Mouse (Mus musculus): ENCODE data around the gene Wdr35. TPM values are rescaled to one million over a fixed set of nuclear protein-coding genes. Genes with fewer than 3 reads are reported as not detected.

Gene Wdr35
- polyA plus RNA-seq, 1 experiment from 2014 or later: 22.4 TPM

DNA sequence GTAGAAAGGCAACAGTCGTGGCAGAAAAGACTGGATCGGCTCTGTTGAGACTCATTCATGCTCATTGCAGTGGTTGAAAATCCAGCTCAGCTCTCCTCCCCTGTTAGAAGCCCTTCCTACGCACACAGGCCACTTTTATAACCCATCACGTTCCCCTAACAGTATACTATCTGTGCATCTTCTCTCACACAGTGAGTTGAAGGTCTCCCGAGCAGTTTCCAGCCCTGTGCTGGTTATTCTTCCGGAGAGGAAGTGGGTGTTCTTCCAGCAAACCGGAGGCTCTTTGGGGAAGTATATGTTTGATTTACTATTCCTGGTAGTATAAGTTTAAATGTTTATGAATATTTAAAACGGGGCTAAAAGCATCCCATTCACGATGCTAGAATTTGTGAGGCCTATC, 26.5 kb upstream of the Wdr35 start:
- 50% methylated on average over 9 of the region's 9 CpGs for WGBS
- no peaks in the 10 kb centered on the region for H3K36me3 ChIP-seq
- peaks cover 10% of the 10 kb centered on the region for H3K4me1 ChIP-seq
- no peak overlapping the region for H3K27ac ChIP-seq (replicated peaks)
- ATAC-seq (ENCODE audit: insufficient number of reproducible peaks, low FRiP score, low TSS enrichment, low read depth): no peak
- H3K4me3 ChIP-seq (replicated peaks): peak overlapping the region; percentile 44
- peak overlapping the region; percentile 92; the same call in 1 of the 2 replicates for H3K4me2 ChIP-seq (replicated peaks)
- no peak overlapping the region for H3K9ac ChIP-seq
- no peaks in the 10 kb centered on the region for H3K27me3 ChIP-seq
- H3K9me3 ChIP-seq (replicated peaks): no peaks in the 10 kb centered on the region

DNA sequence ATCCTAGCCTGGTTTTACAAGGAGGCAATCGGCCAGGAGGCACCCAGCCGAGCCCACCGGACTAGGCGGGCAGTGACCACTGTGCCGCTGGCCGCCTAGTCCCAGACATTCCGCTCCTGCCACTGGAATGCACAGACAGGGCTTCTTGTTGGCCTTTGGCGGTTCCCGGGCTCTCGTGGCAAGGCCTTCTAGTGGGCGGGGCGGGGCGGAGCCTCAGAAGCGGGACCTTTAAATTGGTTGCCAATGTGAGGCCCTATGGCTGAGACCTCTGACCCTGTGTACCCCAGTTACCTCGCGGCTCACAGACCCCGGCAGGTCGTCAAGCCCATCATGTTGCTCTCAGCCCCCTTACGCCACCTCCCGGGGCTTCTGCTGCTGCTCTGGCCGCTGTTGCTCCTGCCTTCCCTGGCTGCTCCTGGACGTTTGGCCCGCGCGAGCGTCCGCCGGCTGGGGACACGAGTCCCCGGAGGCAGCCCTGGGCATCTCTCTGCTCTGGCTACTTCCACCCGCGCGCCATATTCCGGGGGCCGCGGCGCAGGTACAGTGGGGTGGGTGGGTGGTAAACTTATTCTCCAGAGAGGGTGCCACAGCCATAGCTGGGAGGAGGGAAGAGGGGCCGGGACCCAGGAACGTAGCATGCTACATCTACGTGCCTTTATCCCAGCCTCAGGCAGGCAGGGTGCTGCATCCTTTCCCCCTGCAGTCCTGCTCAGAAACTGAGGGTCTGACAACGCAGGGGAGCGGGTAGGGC, 25.8 kb upstream of the Wdr35 start, which contains the start of gene Matn3:
TSS of gene Matn3 (plus strand) at position 216 of the 751 bp plus-strand sequence.
- Histone ChIP-seq H3K4me2 (replicated peaks) (peak within 1 kb of the TSS; percentile 92), H3K9ac (peak within 1 kb of the TSS; percentile 26), H3K27ac (replicated peaks) (0 out of 2 replicates have a peak within 1 kb of the TSS, but pooled peaks have one; percentile 22), H3K9me3 (replicated peaks) (no peaks in the 10 kb centered on the region), H3K4me3 (replicated peaks) (peak within 1 kb of the TSS; percentile 44), H3K27me3 (no peaks in the 10 kb centered on the region), H3K4me1 (peaks cover 10% of the 10 kb centered on the region), H3K36me3 (no peaks in the 10 kb centered on the region)
- 1% methylated on average over 42 of the region's 42 CpGs for WGBS
- ATAC-seq (ENCODE audit: insufficient number of reproducible peaks, low FRiP score, low TSS enrichment, low read depth): peak; percentile 80

DNA sequence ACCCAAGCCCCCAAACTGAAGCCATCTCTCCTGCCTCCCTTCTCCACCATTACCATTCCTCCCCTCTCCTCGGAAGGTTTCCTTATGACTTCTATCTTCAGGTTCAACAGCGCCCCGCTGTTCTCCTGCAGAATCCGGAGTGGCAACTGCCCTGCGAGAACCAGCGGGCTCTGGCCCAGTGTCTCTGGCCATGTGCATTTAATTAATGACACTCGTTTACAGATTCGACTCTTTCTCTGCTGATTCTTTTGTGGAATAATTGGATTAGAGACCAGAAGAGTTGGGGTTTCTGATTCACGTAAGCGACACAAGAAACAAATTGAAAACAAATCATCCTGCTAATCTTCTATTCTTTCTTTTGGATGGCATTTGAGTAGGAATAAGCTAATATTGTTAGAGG, 20.6 kb upstream of the Wdr35 start:
- no peaks in the 10 kb centered on the region for H3K9me3 ChIP-seq (replicated peaks)
- 41% methylated on average over 10 of the region's 10 CpGs for WGBS
- H3K36me3 ChIP-seq: no peaks in the 10 kb centered on the region
- ATAC-seq (ENCODE audit: insufficient number of reproducible peaks, low FRiP score, low TSS enrichment, low read depth): no peak
- H3K27ac ChIP-seq (replicated peaks): no peak overlapping the region
- no peaks in the 10 kb centered on the region for H3K27me3 ChIP-seq
- no peak overlapping the region for H3K9ac ChIP-seq
- H3K4me2 ChIP-seq (replicated peaks): no peak overlapping the region
- H3K4me3 ChIP-seq (replicated peaks): no peak overlapping the region
- H3K4me1 ChIP-seq: peaks cover 3% of the 10 kb centered on the region

GRCm38 (mm10) chr12:8954161-8954561, 19.5 kb upstream of the Wdr35 start:
- H3K4me3 ChIP-seq (replicated peaks): no peak overlapping the region
- H3K4me1 ChIP-seq: no peaks in the 10 kb centered on the region
- H3K4me2 ChIP-seq (replicated peaks): no peak overlapping the region
- H3K27me3 ChIP-seq: no peaks in the 10 kb centered on the region
- ATAC-seq (ENCODE audit: insufficient number of reproducible peaks, low FRiP score, low TSS enrichment, low read depth): peak; percentile 60
- H3K36me3 ChIP-seq: no peaks in the 10 kb centered on the region
- no peak overlapping the region for H3K27ac ChIP-seq (replicated peaks)
- no peaks in the 10 kb centered on the region for H3K9me3 ChIP-seq (replicated peaks)
- WGBS: 60% methylated on average over 9 of the region's 9 CpGs
- no peak overlapping the region for H3K9ac ChIP-seq

DNA sequence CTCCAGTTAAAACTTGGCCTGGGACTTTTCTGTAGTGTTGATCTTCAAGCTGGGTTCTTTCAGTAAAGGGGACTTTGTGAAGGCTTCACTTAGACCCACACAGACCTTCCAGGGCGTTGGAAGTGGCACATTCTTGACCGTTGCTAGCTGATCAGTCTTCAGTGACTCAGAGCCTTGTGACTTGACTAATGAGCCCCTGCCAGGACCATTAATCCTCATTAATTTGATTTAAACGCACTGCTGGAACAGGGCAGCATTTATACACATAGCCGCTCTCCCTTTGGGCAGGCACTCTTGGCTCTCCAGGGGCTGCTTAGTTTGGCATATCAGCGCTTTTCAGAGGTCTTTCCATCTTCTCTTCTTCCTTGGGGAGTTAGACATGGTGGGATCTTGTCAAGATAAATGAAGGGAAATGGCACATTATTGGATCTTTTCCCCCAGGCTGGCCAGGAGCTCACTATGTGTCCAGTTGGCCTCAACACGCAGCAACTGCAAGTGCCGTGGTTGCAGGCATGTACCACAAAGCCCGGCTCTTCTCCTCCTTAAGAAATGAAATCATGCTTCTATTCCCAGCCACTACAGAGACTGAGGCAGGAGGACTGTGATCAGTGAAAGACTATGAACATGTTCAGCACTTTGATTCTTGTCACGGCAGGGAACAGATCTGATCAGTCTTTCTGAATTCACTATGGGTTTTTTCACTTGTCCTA, 11.9 kb upstream of the Wdr35 start:
- Histone ChIP-seq H3K4me2 (replicated peaks) (no peak overlapping the region), H3K36me3 (no peaks in the 10 kb centered on the region), H3K9ac (no peak overlapping the region), H3K27me3 (no peaks in the 10 kb centered on the region), H3K4me3 (replicated peaks) (no peak overlapping the region), H3K4me1 (no peaks in the 10 kb centered on the region), H3K9me3 (replicated peaks) (no peaks in the 10 kb centered on the region), H3K27ac (replicated peaks) (no peak overlapping the region)
- 71% methylated on average over 9 of the region's 9 CpGs for WGBS
- ATAC-seq (ENCODE audit: insufficient number of reproducible peaks, low FRiP score, low TSS enrichment, low read depth): no peak

DNA sequence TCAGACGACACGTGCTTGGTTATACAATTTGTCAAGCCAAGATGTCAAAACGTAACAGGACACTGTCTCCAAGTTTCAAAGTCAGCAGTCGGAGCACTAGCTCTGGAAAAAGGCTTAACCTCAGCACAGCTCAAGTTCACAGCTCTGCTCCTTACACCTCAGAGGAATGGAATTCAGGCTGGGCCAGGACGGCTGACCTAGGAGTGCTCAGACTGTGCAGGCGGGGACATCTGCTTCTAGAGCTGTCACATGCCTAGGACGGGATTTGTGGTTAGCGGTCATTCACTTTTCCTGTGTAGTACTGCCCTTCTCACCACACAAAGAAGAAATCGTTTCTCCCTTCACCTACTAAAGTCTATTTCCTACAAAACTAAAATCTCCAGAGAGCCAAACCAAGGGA, 3.9 kb upstream of the Wdr35 start:
- no peak overlapping the region for H3K9ac ChIP-seq
- H3K4me1 ChIP-seq: peaks cover 12% of the 10 kb centered on the region
- 16% methylated on average over 9 of the region's 9 CpGs for WGBS
- no peaks in the 10 kb centered on the region for H3K27me3 ChIP-seq
- no peaks in the 10 kb centered on the region for H3K36me3 ChIP-seq
- no peak overlapping the region for H3K27ac ChIP-seq (replicated peaks)
- H3K4me2 ChIP-seq (replicated peaks): no peak overlapping the region
- ATAC-seq (ENCODE audit: insufficient number of reproducible peaks, low FRiP score, low TSS enrichment, low read depth): peak; percentile 82
- no peaks in the 10 kb centered on the region for H3K9me3 ChIP-seq (replicated peaks)
- H3K4me3 ChIP-seq (replicated peaks): no peak overlapping the region

- H3K9me3 ChIP-seq (replicated peaks): no peaks in the 10 kb centered on the region
- ATAC-seq (ENCODE audit: insufficient number of reproducible peaks, low FRiP score, low TSS enrichment, low read depth): no peak
- peaks cover 9% of the 10 kb centered on the region for H3K4me1 ChIP-seq
- H3K4me3 ChIP-seq (replicated peaks): peak overlapping the region; percentile 72; the same call in 1 of the 2 replicates
- H3K4me2 ChIP-seq (replicated peaks): no peak overlapping the region
- H3K9ac ChIP-seq: no peak overlapping the region
- WGBS: 89% methylated on average over 3 of the region's 3 CpGs
- no peaks in the 10 kb centered on the region for H3K27me3 ChIP-seq
- peaks cover 12% of the 10 kb centered on the region for H3K36me3 ChIP-seq
- H3K27ac ChIP-seq (replicated peaks): no peak overlapping the region
Observed at GRCm38 (mm10) chr12:8975076-8975475, 1.4 kb downstream of the Wdr35 start.

- no peaks in the 10 kb centered on the region for H3K9me3 ChIP-seq (replicated peaks)
- no peak for ATAC-seq (ENCODE audit: insufficient number of reproducible peaks, low FRiP score, low TSS enrichment, low read depth)
- 76% methylated on average over 8 of the region's 8 CpGs for WGBS
- 0 out of 2 replicates have a peak, but pooled peaks cover under 1% of the 10 kb centered on the region for H3K36me3 ChIP-seq
- H3K9ac ChIP-seq: no peak overlapping the region
- H3K27ac ChIP-seq (replicated peaks): no peak overlapping the region
- H3K4me1 ChIP-seq: no peaks in the 10 kb centered on the region
- H3K4me3 ChIP-seq (replicated peaks): no peak overlapping the region
- no peaks in the 10 kb centered on the region for H3K27me3 ChIP-seq
- no peak overlapping the region for H3K4me2 ChIP-seq (replicated peaks)
Observed at GRCm38 (mm10) chr12:8993231-8993630, 19.5 kb downstream of the Wdr35 start.

DNA sequence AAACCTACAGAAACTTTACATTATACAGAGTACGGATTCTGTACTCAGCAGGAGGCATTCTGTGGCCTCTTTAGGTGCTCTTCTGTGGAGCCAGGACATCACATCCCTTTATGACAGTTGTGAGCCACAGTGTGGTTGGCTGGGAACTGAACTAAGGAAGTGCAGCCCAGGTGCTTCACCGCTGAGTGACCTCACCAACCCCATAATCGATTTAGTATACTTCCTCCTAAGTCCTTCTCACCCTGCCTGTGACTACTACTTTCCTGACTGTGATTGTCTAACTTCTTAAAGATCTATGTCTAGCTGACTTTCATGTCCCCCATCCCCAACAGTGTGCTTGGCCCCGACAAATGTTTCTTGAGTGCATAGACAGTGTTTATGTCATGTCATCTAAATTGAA, 24.6 kb downstream of the Wdr35 start:
- Histone ChIP-seq H3K27me3 (no peaks in the 10 kb centered on the region), H3K9ac (no peak overlapping the region), H3K4me2 (replicated peaks) (no peak overlapping the region), H3K4me3 (replicated peaks) (no peak overlapping the region), H3K36me3 (0 out of 2 replicates have a peak, but pooled peaks cover 4% of the 10 kb centered on the region), H3K9me3 (replicated peaks) (no peaks in the 10 kb centered on the region), H3K27ac (replicated peaks) (no peak overlapping the region), H3K4me1 (no peaks in the 10 kb centered on the region)
- WGBS: 91% methylated on average over 4 of the region's 4 CpGs
- ATAC-seq (ENCODE audit: insufficient number of reproducible peaks, low FRiP score, low TSS enrichment, low read depth): no peak

- Histone ChIP-seq H3K27me3 (no peaks in the 10 kb centered on the region), H3K4me2 (replicated peaks) (0 out of 2 replicates have a peak overlapping the region, but pooled peaks have one; percentile 8), H3K4me3 (replicated peaks) (no peak overlapping the region), H3K4me1 (no peaks in the 10 kb centered on the region), H3K9ac (no peak overlapping the region; the same call in 1 of the 2 replicates), H3K27ac (replicated peaks) (no peak overlapping the region), H3K9me3 (replicated peaks) (no peaks in the 10 kb centered on the region), H3K36me3 (0 out of 2 replicates have a peak, but pooled peaks cover 4% of the 10 kb centered on the region)
- no peak for ATAC-seq (ENCODE audit: insufficient number of reproducible peaks, low FRiP score, low TSS enrichment, low read depth)
- WGBS: 6% methylated on average over 5 of the region's 5 CpGs
Observed at GRCm38 (mm10) chr12:9002038-9002648, 28.5 kb downstream of the Wdr35 start.

- ATAC-seq (ENCODE audit: insufficient number of reproducible peaks, low FRiP score, low TSS enrichment, low read depth): no peak
- WGBS: 53% methylated on average over 4 of the region's 4 CpGs
- H3K9me3 ChIP-seq (replicated peaks): no peaks in the 10 kb centered on the region
Observed at GRCm38 (mm10) chr12:9007146-9007545, 33.5 kb downstream of the Wdr35 start.

More at GRCm38 (mm10) chr12:9007146-9007545, 33.5 kb downstream of the Wdr35 start:
- Histone ChIP-seq H3K4me1 (no peaks in the 10 kb centered on the region), H3K36me3 (no peaks in the 10 kb centered on the region), H3K9ac (no peak overlapping the region), H3K27ac (replicated peaks) (no peak overlapping the region), H3K4me2 (replicated peaks) (no peak overlapping the region), H3K27me3 (no peaks in the 10 kb centered on the region), H3K4me3 (replicated peaks) (no peak overlapping the region)
